Mouse (Mus musculus): Measurements from ENCODE around the gene Apobec2. TPM values are rescaled to one million over a fixed set of nuclear protein-coding genes. Genes with fewer than 3 reads are reported as not detected.

Gene Apobec2
- polyA plus RNA-seq, 1 experiment from 2014 or later = 0.78 TPM

GRCm38 (mm10) chr17:48389442-48389841, 43.3 kb downstream of the Apobec2 start:
- no peak overlapping the region for H3K4me3 ChIP-seq
- H3K9me3 ChIP-seq = no peaks in the 10 kb centered on the region
- H3K27ac ChIP-seq = no peak overlapping the region
- H3K4me1 ChIP-seq = no peaks in the 10 kb centered on the region
- no peak for DNase-seq (ENCODE audit: extremely low spot score, low spot score)
- H3K36me3 ChIP-seq (replicated peaks) = peaks cover 89% of the 10 kb centered on the region
- 96% methylated on average over 5 of the region's 5 CpGs for WGBS
- no peaks in the 10 kb centered on the region for H3K27me3 ChIP-seq (ENCODE audit: poor library complexity, severe bottlenecking)

GRCm38 (mm10) chr17:48388666-48389065, 44.1 kb downstream of the Apobec2 start:
- Histone ChIP-seq H3K4me1 (no peaks in the 10 kb centered on the region), H3K27ac (no peak overlapping the region), H3K27me3 (ENCODE audit: poor library complexity, severe bottlenecking) (no peaks in the 10 kb centered on the region), H3K36me3 (replicated peaks) (peaks cover 81% of the 10 kb centered on the region), H3K4me3 (no peak overlapping the region), H3K9me3 (no peaks in the 10 kb centered on the region)
- WGBS = 93% methylated on average over 2 of the region's 2 CpGs
- no peak for DNase-seq (ENCODE audit: extremely low spot score, low spot score)

DNA sequence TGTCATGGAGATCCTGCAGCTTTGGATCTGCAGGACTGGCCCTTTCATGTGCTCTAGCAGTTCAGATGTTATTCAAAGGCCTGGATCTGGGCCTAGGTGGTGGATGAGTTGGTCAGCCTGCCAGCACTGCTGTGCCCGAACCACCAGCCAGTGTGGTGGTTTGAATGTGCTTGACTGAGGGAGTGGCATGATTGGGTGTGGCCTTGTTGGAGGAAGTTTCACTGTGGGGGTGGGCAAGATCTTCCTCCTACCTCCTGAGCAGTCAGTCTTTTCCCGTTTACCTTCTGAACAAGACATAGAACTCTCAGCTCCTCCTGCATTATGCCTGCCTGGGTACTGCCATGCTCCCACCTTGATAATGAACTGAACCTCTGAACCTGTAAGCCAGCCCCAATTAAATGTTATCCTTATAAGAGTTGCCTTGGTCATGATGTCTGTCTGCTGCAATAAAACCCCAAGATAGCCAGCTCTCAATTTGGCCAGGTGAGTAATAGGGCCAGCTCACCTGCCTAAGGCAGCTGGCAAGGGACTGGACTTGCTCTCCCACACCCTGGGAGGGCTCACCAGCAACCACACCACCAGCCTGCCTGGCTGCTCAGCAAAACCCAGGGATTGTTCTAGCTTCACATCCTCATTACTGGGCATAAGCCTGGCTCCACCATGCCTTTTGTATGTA, 46.8 kb downstream of the Apobec2 start:
- Histone ChIP-seq H3K27me3 (ENCODE audit: poor library complexity, severe bottlenecking) (no peaks in the 10 kb centered on the region), H3K9me3 (no peaks in the 10 kb centered on the region), H3K36me3 (replicated peaks) (peaks cover 54% of the 10 kb centered on the region), H3K27ac (no peak overlapping the region), H3K4me3 (no peak overlapping the region), H3K4me1 (no peaks in the 10 kb centered on the region)
- DNase-seq (ENCODE audit: extremely low spot score, low spot score) = no peak
- WGBS = 88% methylated on average over 2 of the region's 2 CpGs

DNA sequence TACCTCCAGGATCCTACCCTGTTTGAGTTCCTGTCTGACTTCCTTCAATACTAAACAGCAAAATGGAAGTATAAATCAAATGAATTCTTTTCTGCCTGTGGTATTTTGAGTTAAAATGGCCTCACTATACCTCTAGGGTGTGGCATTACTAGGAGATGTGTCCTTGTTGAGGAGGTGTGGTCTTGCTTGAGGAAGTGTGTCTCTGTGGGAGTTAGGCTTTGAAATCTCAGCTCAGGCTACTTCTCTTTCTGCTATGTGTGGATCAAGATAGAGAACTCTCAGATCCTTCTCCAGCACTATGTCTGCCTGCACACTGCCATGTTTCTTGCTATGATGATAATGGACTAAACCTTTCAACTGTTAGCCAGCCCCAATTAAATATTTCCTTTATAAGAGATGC, 53.7 kb downstream of the Apobec2 start:
- no peak overlapping the region for H3K4me3 ChIP-seq
- no peaks in the 10 kb centered on the region for H3K27me3 ChIP-seq (ENCODE audit: poor library complexity, severe bottlenecking)
- H3K4me1 ChIP-seq = no peaks in the 10 kb centered on the region
- H3K36me3 ChIP-seq (replicated peaks) = no peaks in the 10 kb centered on the region
- H3K27ac ChIP-seq = no peak overlapping the region
- no peak for DNase-seq (ENCODE audit: extremely low spot score, low spot score)
- no peaks in the 10 kb centered on the region for H3K9me3 ChIP-seq

GRCm38 (mm10) chr17:48376102-48376501, 56.6 kb downstream of the Apobec2 start:
- no peak for DNase-seq (ENCODE audit: extremely low spot score, low spot score)
- no peak overlapping the region for H3K27ac ChIP-seq
- no peaks in the 10 kb centered on the region for H3K27me3 ChIP-seq (ENCODE audit: poor library complexity, severe bottlenecking)
- no peaks in the 10 kb centered on the region for H3K36me3 ChIP-seq (replicated peaks)
- H3K4me3 ChIP-seq = no peak overlapping the region
- H3K4me1 ChIP-seq = no peaks in the 10 kb centered on the region
- WGBS = 77% methylated on average over 1 of the region's 1 CpGs
- no peaks in the 10 kb centered on the region for H3K9me3 ChIP-seq

- no peaks in the 10 kb centered on the region for H3K27me3 ChIP-seq (ENCODE audit: poor library complexity, severe bottlenecking)
- WGBS = 78% methylated on average over 8 of the region's 8 CpGs
- H3K9me3 ChIP-seq = no peaks in the 10 kb centered on the region
- no peak overlapping the region for H3K27ac ChIP-seq
- DNase-seq (ENCODE audit: extremely low spot score, low spot score) = no peak
- no peaks in the 10 kb centered on the region for H3K4me1 ChIP-seq
- no peak overlapping the region for H3K4me3 ChIP-seq
- H3K36me3 ChIP-seq (replicated peaks) = no peaks in the 10 kb centered on the region
These were observed 59.7 kb downstream of the Apobec2 start for GRCm38 (mm10) chr17:48372987-48373386.

DNA sequence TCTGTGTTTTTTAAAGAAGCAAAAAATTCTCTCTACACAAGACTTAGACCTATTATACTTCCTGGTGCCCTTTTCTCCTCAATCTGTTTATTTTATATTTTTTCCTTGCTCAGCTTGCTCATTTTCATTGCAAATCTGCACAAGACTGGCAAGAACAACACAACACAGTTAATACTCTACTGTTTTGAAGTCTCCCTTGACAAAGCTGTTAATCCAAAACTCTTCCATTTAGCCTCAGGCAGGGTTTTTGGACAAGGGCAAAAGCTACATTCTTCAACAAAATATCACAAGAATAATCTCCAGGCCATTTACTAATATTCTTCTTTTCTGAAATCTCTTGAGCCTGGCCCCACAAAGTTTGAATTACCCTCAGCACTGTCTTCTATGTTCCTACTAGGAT, 61.1 kb downstream of the Apobec2 start:
- H3K4me3 ChIP-seq = no peak overlapping the region
- H3K4me1 ChIP-seq = no peaks in the 10 kb centered on the region
- H3K27me3 ChIP-seq (ENCODE audit: poor library complexity, severe bottlenecking) = no peaks in the 10 kb centered on the region
- H3K9me3 ChIP-seq = no peaks in the 10 kb centered on the region
- H3K36me3 ChIP-seq (replicated peaks) = no peaks in the 10 kb centered on the region
- DNase-seq (ENCODE audit: extremely low spot score, low spot score) = no peak
- no peak overlapping the region for H3K27ac ChIP-seq

Other genes with a start within 250 kb of the Apobec2 start
- not detected in 2 replicates for gene Trem1, start 200.2 kb downstream of the Apobec2 start, polyA plus RNA-seq (2016; fragmentation: Nextera tagmentation; extraction: Ambion mirVana)
- not detected in 2 replicates for gene Trem3, start 185.2 kb downstream of the Apobec2 start, polyA plus RNA-seq (2016; fragmentation: Nextera tagmentation; extraction: Ambion mirVana)
- 0.11 TPM in 1 of 2 replicates, not detected in the other for gene Treml4, start 168.6 kb downstream of the Apobec2 start, polyA plus RNA-seq (2016; fragmentation: Nextera tagmentation; extraction: Ambion mirVana)
- gene Treml2, start 133.4 kb downstream of the Apobec2 start, polyA plus RNA-seq (2016; fragmentation: Nextera tagmentation; extraction: Ambion mirVana) = 0.42 and 0.57 TPM in 2 replicates
- 0.06 TPM in 1 of 2 replicates, not detected in the other for gene B430306N03Rik, start 116.8 kb downstream of the Apobec2 start, polyA plus RNA-seq (2016; fragmentation: Nextera tagmentation; extraction: Ambion mirVana)
- gene Trem2, start 86.5 kb downstream of the Apobec2 start, polyA plus RNA-seq (2016; fragmentation: Nextera tagmentation; extraction: Ambion mirVana) = 0.87 and 1.2 TPM in 2 replicates
- gene Treml1, start 73.0 kb downstream of the Apobec2 start, polyA plus RNA-seq (2016; fragmentation: Nextera tagmentation; extraction: Ambion mirVana) = 1.5 and 2.6 TPM in 2 replicates
- gene Nfya, start 23.0 kb downstream of the Apobec2 start, polyA plus RNA-seq (2016; fragmentation: Nextera tagmentation; extraction: Ambion mirVana) = 18.7 and 19.0 TPM in 2 replicates
- 107 TPM in 2 replicates for gene Oard1, start 22.9 kb downstream of the Apobec2 start, polyA plus RNA-seq (2016; fragmentation: Nextera tagmentation; extraction: Ambion mirVana)
- not detected in 2 replicates for gene Tspo2, start 18.6 kb upstream of the Apobec2 start, polyA plus RNA-seq (2016; fragmentation: Nextera tagmentation; extraction: Ambion mirVana)
- gene Unc5cl, start 22.0 kb upstream of the Apobec2 start, polyA plus RNA-seq (2016; fragmentation: Nextera tagmentation; extraction: Ambion mirVana) = 0.07 and 0.27 TPM in 2 replicates

All from forebrain, embryonic 10.5 days (tissue).